Mouse (Mus musculus): ENCODE measurements around the gene Flt1.
A peak's percentile ranks its signal among the peaks of the same experiment; 100 is the strongest.

Gene Flt1

GRCm38 (mm10) chr5:147724391-147724790 is 1.4 kb downstream of the Flt1 start:
- no peak for DNase-seq

DNA sequence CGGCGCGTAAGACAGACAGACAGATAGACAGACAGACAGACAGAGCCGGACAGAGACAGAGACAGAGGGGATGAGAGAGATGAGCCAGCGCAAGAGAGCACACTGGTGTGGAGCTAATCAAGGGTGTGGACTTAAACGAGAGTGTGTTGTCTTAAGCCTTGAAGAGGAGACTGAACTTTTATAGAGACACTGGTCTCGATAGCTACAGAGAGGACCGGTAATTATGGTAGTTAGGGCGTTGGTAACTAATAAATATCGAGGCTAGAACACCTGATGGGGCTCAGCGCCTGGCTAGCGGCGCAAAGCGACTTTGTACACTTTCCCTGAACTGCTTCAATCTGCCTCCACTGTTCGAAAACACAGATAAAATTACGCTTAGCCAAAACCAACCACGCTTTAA is 2.0 kb downstream of the Flt1 start:
- no peak for DNase-seq

GRCm38 (mm10) chr5:147721438-147721837 is 4.4 kb downstream of the Flt1 start:
- peak; percentile 57 for DNase-seq

DNA sequence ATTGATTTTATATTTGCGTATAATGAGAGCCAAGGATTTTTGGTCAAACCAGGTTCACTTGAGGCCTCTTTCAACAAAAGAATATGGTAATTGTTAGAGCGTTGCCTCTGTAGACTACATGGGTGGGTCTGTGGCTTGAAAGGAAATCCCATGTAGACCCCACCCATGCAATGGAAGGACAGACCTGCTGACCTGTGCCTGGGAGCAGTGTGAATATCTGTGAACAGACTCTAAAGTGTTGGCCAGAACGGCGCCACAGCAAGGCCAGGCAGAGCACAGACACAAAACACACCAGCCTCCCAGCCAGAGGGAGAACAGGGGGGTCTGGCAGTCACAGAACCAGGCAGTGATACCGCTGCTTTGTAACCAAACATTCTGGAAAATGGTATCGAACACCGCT is 7.5 kb downstream of the Flt1 start:
- DNase-seq: no peak

DNA sequence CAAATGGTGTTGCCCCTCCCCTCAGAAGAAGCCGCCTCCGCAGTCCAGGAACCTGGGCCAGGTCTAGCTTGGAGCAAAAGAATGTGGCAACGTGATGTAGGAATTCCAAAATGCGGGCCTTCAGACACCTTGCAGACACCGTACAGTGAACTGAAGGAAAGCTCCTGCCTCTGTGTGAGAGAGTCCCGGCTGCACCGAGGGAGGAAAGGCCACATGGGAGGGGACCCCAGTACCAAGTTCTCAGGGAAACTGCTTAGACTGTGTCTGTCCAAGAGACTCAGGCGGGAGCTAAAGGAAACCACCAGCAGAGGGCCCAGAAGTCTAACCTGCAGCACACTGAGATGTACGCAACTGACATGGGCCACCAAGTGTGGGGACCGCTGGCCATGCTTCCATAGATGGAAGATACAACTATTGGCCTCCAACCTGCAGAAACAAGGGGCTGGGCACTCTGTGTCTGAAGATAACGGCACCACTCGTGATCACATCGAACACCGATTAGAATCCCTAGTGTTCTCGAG is 9.1 kb downstream of the Flt1 start:
- DNase-seq: no peak

DNA sequence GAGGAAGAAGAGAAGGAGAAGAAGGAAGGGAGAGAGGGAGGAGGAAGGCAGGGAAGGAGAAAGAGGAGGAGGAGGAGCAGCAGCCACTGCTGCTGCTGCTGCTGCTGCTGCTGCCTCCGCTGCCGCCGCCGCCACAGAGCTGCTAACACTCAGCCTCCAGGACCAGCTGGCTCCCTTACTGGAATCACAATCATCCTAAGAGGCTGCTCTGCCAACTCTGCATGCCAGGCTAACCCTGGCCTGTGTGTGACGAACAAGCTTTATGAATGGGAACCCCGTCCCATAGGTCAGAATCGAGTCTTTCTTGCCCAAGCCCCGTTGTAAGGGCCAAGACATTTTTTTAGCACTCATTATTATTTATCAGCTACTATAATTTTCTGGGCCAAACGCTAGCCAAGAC is 9.5 kb downstream of the Flt1 start:
- no peak for DNase-seq

- peak; percentile 33 for DNase-seq
Observed at GRCm38 (mm10) chr5:147715391-147715790, 10.4 kb downstream of the Flt1 start.

DNA sequence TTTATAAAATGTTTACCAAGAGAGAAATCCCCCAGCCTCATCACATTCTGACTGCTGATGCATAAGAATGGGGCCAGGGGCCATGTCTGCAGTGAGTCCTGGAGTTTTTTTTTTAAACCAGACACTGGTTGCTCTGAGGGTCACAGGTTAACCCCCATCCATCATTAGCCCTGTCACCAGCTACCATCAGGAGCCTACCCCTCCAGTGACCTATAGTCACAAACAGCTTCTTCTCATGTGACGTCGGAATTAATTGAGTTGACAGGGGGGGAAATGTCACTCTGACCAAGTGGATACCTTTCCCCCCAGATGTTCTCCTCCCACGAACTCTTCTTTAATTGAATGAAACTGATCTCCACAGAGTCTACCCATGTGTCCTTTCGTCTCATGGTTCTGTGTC is 17.3 kb downstream of the Flt1 start:
- no peak for DNase-seq

GRCm38 (mm10) chr5:147707479-147707878 is 18.3 kb downstream of the Flt1 start:
- no peak for DNase-seq

- no peak for DNase-seq
Observed at GRCm38 (mm10) chr5:147704890-147705289, 20.9 kb downstream of the Flt1 start.

- no peak for DNase-seq
Observed at GRCm38 (mm10) chr5:147702423-147702822, 23.4 kb downstream of the Flt1 start.

DNA sequence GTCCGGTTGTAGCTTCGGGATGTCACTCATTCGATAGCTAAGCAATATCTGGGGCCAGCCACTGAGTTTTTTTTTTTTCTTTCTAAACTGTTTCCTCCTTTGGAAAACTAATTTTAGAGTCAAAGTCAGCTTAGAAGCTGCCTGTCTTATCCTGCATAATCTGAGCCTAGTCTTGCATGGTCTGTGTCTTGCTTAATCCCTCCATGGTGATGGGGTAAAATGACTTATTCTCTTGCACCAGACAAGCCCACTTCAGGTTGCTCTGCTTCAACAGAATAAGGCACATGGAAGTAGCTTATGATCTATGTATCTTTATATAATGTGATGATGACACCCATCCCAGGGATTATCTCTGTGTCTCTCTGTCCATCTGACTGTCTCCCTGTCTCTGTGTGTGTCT is 24.8 kb downstream of the Flt1 start:
- DNase-seq: no peak

- no peak for DNase-seq
Observed at GRCm38 (mm10) chr5:147698044-147698443, 27.8 kb downstream of the Flt1 start.

DNA sequence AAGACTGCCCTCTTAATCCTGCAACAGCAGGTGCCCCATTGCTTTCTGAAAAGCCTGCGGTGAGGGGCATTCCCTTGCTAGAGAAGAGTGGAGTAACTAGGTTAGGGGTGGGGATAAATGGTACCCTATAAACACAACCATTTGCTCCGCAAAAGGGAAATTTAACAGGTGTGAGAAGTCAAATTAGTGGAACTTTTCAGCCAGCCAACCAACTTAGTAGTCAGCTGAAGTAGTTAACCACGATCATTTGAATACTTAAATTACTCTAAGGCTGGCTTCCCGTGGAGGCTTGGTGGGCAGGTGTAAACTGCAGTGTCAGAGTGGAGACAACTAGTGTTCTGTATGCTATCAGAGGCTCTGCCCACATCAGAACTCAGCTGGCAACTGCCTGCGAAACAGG is 28.6 kb downstream of the Flt1 start:
- no peak for DNase-seq

DNA sequence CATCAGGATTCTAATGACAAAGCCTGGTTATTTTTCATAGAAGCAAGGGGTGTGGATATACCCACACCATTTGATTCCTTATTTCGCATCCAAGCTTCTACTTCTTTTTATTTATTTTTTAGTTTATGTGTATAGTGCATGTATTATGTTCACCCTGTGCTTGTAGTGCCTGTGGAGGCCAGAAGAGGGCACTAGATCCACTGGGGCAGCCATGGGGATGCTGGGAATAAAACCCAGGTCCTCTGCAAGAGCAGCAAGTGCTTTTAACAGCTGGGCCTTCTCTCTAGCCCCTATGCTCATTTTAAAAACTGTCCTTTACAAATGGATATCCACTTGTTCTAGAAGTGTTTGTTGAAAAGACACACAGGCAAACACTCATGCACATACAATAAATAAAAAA is 33.2 kb downstream of the Flt1 start:
- no peak for DNase-seq

DNA sequence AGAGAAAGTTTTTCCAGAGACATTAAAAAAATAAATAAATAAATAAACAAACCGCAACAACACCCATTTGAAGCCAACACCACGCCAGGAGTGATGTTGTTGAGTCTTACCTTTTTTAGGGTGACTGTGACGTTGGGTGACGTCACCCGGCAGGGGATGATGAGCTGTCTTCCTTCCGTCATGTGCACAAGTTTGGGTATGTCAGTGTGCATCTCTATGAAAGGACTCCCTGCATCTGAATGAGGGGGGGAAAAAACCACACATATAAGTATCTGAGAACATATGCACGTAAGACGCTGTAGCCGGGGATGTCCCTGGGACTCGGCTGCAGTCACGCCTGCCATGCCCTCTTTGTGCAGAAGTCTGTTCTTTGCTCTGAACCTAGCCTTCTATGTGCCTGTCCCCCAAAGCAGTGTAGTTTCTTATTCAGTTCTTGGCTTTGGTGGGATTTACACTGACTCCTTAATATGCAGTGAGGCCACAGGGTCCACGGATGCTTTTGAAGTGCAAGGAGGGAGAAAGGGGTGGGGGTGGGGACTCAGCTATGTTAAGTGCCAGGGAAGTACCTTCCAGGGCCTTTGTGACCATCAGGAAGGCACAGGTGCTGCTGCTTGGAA is 42.0 kb downstream of the Flt1 start:
- no peak for DNase-seq

DNA sequence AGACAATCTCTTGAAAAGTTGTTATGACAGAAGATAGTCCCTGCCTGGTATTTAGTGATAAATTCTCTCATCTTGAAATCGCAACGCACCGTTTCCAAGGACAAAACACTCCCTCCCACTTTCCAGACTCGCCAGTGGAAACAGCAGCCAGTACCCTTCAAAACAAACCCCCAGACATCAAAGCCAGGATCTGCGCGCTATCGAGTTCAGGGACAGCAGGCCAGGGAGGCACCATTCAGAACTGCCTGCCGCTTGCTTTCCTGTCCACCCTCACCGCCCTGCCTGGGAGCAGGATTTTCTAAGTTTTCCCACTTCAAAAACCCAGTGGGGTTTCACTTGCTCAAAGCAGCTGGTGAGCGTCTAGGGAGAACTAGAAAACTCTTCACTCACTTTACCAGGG is 44.6 kb downstream of the Flt1 start:
- no peak for DNase-seq

- no peak for DNase-seq
Observed at GRCm38 (mm10) chr5:147680711-147681110, 45.1 kb downstream of the Flt1 start.

- DNase-seq: no peak
Observed at GRCm38 (mm10) chr5:147679316-147679715, 46.5 kb downstream of the Flt1 start.

GRCm38 (mm10) chr5:147675791-147676190 is 50.0 kb downstream of the Flt1 start:
- DNase-seq: no peak

DNA sequence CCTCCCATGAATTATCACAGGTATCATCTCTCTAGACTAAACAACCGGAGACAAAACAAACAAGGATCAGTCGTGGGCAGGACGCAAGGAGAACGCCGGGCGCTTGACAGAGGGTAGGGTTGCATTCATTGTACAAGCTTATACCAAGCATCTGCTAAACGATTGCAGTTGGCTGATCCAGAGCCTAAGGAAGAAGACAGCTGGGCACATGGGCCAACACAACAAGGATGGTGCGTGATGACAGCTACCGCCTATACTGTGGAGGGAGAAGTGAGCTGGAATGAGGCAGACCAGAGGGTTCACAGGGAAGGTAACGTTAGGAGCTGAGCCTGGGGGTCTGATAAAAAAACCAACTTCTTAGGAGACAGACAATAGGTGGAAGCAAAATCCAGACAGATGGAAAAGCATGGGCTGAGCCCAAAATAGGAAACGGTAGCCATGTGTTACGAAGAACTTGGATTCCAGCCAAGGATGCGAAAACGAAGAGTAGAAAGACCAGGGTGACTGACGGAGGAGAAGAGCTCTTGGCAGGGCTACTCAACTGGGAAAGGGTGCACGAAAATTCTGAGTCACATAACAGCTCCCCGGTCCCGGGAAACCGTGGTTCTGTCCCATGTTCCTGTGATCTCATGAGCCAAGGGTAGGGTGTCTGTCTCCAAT is 53.9 kb downstream of the Flt1 start:
- peak; percentile 21 for DNase-seq

DNA sequence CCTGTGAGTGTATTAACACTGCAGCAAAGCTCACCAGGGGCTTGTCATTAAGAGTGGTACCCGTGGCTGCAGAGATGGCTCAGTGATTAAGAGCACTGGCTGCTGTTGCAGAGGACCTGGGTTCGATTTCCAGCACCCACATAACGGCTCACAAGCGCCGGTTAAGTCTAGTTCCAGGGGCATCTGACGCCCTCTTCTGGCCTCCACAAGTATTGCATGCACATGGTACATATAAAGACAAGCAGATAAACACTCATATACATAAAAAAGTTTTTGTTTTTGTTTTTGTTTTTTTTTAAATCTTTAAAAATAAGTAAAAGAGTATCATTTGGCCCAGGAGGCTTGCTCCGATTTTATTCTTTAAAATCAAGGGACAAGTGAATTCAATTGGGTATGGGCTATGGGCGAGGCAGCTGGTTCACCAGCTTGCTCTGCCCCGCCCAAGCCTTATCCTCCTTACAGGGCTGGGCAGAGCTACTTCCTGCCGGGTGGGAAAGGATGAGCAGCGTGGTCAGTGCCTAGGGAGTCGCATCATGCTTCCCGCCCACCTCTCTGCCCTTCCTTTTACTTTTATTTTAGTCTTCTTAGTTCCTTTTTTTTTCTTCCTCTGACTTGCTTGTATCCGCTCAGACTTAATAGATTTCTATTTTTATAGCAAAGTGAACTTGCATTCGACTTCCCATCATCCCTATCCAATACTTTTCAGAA is 57.0 kb downstream of the Flt1 start:
- no peak for DNase-seq

DNA sequence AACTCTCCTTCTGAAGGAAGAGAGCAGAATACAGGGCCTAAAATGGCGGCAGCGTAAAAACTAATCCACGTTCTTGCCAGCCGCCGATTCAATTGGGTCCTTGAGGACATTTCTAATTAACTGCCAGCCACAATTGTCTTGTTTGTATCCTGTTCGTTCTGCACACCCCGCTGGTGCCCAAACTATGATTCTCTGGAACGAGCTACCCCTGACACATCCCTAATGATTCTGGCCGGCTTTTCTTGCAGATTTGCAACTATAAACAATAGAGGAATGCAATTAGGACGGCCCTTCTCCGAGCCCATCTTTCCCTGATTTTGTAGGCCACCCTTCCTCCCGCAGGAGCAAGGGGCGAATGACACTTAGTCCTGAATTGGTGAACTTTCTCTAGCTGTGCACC is 59.9 kb downstream of the Flt1 start:
- DNase-seq: no peak

DNA sequence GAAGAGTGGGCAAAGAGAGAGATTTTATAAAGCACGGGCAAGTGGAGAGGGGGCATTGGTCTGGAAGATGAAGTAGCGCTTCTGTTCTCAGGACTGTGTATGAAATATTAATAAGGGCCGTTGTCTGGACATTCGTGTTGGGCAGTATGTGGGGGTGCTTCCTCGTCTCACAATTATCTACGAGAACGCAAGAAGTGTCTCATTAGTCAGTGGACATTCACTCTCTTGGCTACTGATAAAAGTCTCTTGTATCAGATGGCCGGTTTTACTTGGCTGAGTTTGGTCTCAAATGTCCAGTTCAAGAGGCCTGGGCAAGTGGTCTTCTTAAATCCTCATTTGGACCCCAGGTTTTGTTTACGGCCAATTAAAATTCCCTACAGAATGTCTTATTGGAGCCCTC is 60.4 kb downstream of the Flt1 start:
- no peak for DNase-seq

Measured in lung, postnatal 10 days (tissue).